Mouse (Mus musculus) ES-E14 (cell line): ENCODE results near the gene Gxylt2.

ENCODE experiments used
- CHD2 ChIP-seq: IDR thresholded peaks from 2 replicates; pipeline ENCODE4 v1.6.1; 2014; ENCODE audit warnings: mild to moderate bottlenecking, low read depth, low read length, inconsistent platforms
- HCFC1 ChIP-seq: IDR thresholded peaks from 2 replicates; pipeline ENCODE4 v1.6.1; 2012; ENCODE audit warnings: low read length, inconsistent platforms, borderline replicate concordance; ENCODE audit not compliant: insufficient read depth
- MAFK ChIP-seq: IDR thresholded peaks from 2 replicates; pipeline ENCODE4 v1.6.1; 2014; ENCODE audit warnings: mild to moderate bottlenecking, low read depth, low read length, inconsistent platforms; ENCODE audit not compliant: insufficient read depth
- ZC3H11A ChIP-seq: IDR thresholded peaks from 2 replicates; pipeline ENCODE4 v1.6.1; 2012; ENCODE audit warnings: low read depth, mild to moderate bottlenecking, inconsistent platforms, low read length, borderline replicate concordance
- ZNF384 ChIP-seq: IDR thresholded peaks from 2 replicates; pipeline ENCODE4 v1.6.1; 2012; ENCODE audit warnings: low read depth, low read length, inconsistent platforms

DNA sequence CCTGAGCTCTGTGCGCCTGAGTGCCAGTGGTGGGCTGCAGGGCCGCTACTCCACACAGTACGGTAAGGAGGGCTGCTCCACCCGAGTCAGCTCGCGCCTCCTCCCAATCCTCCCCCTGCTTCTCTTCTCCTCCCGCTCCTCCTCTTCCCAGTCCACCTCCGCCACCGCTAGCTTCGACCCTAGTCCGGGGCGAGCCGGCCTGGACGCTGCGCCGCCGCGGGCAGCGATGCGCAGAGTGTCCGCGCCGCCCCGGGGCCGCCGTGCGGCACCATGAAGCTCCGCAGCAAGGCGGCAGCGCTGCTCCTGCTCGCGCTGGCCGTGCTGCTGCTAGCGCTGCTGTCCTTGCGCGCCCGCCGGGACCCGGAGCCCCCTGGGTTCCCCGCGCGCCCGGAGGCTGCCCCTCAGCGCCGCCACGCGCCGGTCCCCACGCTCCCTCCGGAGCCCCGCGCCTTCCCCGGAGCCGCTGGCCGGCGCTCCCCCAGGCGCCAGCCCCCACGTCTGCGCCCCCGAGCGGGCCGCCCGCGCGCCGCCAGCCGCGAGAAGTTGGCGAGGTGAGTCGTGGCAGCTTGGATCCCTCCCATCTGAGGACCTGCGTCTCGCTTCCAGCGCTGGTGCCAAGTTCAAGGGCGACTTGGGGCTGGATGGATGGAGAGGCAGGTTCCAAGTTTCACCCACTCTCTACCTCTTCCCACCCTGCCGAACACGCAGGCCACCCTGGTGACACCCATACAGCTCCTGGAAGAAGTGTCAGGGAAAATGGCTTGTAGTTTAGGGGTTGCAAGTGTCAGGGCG is at the start of gene Gxylt2:
- TF ChIP-seq ZNF384 (no peak), HCFC1 (no peak), MAFK (no peak), ZC3H11A (no peak), CHD2 (no peak)
